Comparison of ENCODE assay signal across 9 mouse cellular contexts in genomic region chr7:134669474-134670311, GRCm38 (mm10). TPM values are rescaled to one million over a fixed set of nuclear protein-coding genes. Genes with fewer than 3 reads are reported as not detected.
DNase-seq lines count a peak whose midpoint lies in the region; ATAC-seq lines count a peak whose summit lies in the region.
"Had no signal": no experiment of that assay in that cellular context is flagged by ENCODE, and none has a peak within 500 bp of the region (broad histone marks: within the 10 kb centered on the region; RNA-seq: fewer than 3 reads in every experiment).

No protein-coding gene starts in this region.

- H3K4me3 ChIP-seq in heart, embryonic 15.5 days = peak overlapping the region; percentile 70
- H3K4me3 ChIP-seq in embryonic facial prominence, embryonic 14.5 days (ENCODE audit: low read depth, low read length) = peak overlapping the region; percentile 82
- H3K4me3 ChIP-seq in limb, embryonic 11.5 days (ENCODE audit: low read depth, low read length) = peak overlapping the region; percentile 65

- peak overlapping the region; percentile 77; the same call in 1 of the 2 replicates for H3K27ac ChIP-seq in heart, embryonic 15.5 days
- peak overlapping the region; percentile 94 for H3K27ac ChIP-seq in embryonic facial prominence, embryonic 14.5 days (replicated peaks; ENCODE audit: low read depth, low read length)
- H3K27ac ChIP-seq in limb, embryonic 11.5 days (replicated peaks; ENCODE audit: low read depth, low read length) = no peak overlapping the region

- DNase-seq in heart, postnatal 14 days = no peak
- DNase-seq in embryonic facial prominence, embryonic 14.5 days (ENCODE audit: low spot score) = no peak
- DNase-seq in limb, embryonic 11.5 days (ENCODE audit: low spot score) = peak; percentile 38
- no peak for DNase-seq in spleen, adult 12 weeks (ENCODE audit: low spot score)
- no peak for DNase-seq in cerebellum, postnatal 25 days
- no peak for DNase-seq in kidney, postnatal 25 days

- H3K9me3 ChIP-seq in heart, embryonic 15.5 days (replicated peaks) = no peaks in the 10 kb centered on the region
- no peaks in the 10 kb centered on the region for H3K9me3 ChIP-seq in embryonic facial prominence, embryonic 14.5 days (ENCODE audit: control insufficient read depth, low read length)
- H3K9me3 ChIP-seq in limb, embryonic 11.5 days (ENCODE audit: control insufficient read depth, low read length) = no peaks in the 10 kb centered on the region

- WGBS in heart, embryonic 15.5 days = 83% methylated on average over 14 of the region's 14 CpGs
- WGBS in embryonic facial prominence, embryonic 14.5 days = 83% methylated on average over 14 of the region's 14 CpGs
- 93% methylated on average over 14 of the region's 14 CpGs for WGBS in limb, embryonic 11.5 days

- H3K27me3 ChIP-seq in heart, embryonic 15.5 days = no peaks in the 10 kb centered on the region
- no peaks in the 10 kb centered on the region for H3K27me3 ChIP-seq in embryonic facial prominence, embryonic 14.5 days (replicated peaks; ENCODE audit: control insufficient read depth, insufficient read depth, low read length)
- no peaks in the 10 kb centered on the region for H3K27me3 ChIP-seq in limb, embryonic 11.5 days (ENCODE audit: control insufficient read depth, insufficient read depth, low read length)

- no peak for ATAC-seq in heart, embryonic 15.5 days (replicated peaks; ENCODE audit: insufficient number of reproducible peaks, insufficient read depth, low FRiP score, low read depth)
- no peak for ATAC-seq in embryonic facial prominence, embryonic 14.5 days (ENCODE audit: low read depth)
- ATAC-seq in limb, embryonic 11.5 days (ENCODE audit: insufficient number of reproducible peaks, low FRiP score, low TSS enrichment, low read depth) = peak; percentile 2; the same call in 1 of the 2 replicates
- 0 out of 2 replicates have a peak, but pooled peaks have one; percentile 34 for ATAC-seq in monocyte, adult 5-6 weeks (replicated peaks; ENCODE audit: insufficient number of reproducible peaks, low FRiP score, low TSS enrichment, poor library complexity, severe bottlenecking)

- H3K4me1 ChIP-seq in heart, embryonic 15.5 days (replicated peaks) = peaks cover 27% of the 10 kb centered on the region
- peaks cover 18% of the 10 kb centered on the region for H3K4me1 ChIP-seq in embryonic facial prominence, embryonic 14.5 days (ENCODE audit: control insufficient read depth, insufficient read depth, low read length)
- H3K4me1 ChIP-seq in limb, embryonic 11.5 days (ENCODE audit: control insufficient read depth, insufficient read depth, low read length) = peaks cover 10% of the 10 kb centered on the region

- H3K36me3 ChIP-seq in heart, embryonic 15.5 days = no peaks in the 10 kb centered on the region
- no peaks in the 10 kb centered on the region for H3K36me3 ChIP-seq in embryonic facial prominence, embryonic 14.5 days (ENCODE audit: control insufficient read depth, insufficient read depth, low read length)
- no peaks in the 10 kb centered on the region for H3K36me3 ChIP-seq in limb, embryonic 11.5 days (ENCODE audit: control insufficient read depth, insufficient read depth, low read length)
- H3K36me3 ChIP-seq: G1E had no signal

- H3K9ac ChIP-seq in heart, embryonic 15.5 days = peak overlapping the region; percentile 77
- H3K9ac ChIP-seq in embryonic facial prominence, embryonic 14.5 days (ENCODE audit: low read depth, low read length) = peak overlapping the region; percentile 95
- peak overlapping the region; percentile 97 for H3K9ac ChIP-seq in limb, embryonic 11.5 days (ENCODE audit: low read length)

- intact Hi-C loops in heart, postnatal 14 days (cut with DNase I) = no loop called here

- peak overlapping the region; percentile 81 for H3K4me2 ChIP-seq in heart, embryonic 15.5 days
- H3K4me2 ChIP-seq in embryonic facial prominence, embryonic 14.5 days (ENCODE audit: low read depth, low read length) = peak overlapping the region; percentile 63
- H3K4me2 ChIP-seq in limb, embryonic 11.5 days (ENCODE audit: low read depth, severe bottlenecking) = peak overlapping the region; percentile 52

RNA-seq across cellular contexts. Expression of gene Dock1, which starts 0.8 kb away (rescaled TPM):
- 18.3 and 21.4 TPM in 2 replicates for polyA plus RNA-seq in heart, embryonic 15.5 days (2015; fragmentation: Nextera tagmentation; extraction: Ambion mirVana)
- 10 to 100 TPM; 31.5 to 32.8 TPM for total RNA-seq in heart, postnatal 14 days (2021)
- polyA plus RNA-seq in embryonic facial prominence, embryonic 14.5 days (2014; fragmentation: Nextera tagmentation; extraction: Ambion mirVana) = 35.6 and 39.5 TPM in 2 replicates
- polyA plus RNA-seq in limb, embryonic 11.5 days (2014; fragmentation: Nextera tagmentation; extraction: Ambion mirVana) = 42.7 and 49.5 TPM in 2 replicates
- total RNA-seq in monocyte, adult 5-6 weeks (2017) = 12.0 to 19.6 TPM (median 16.4 TPM) in 3 replicates
- total RNA-seq: G1E had no signal
- polyA plus RNA-seq: G1E had no signal

Comparison
In these comparisons a context has a peak if more than half of its experiments do, and no peak if none do; other contexts are left out.
1. ATAC-seq: peak in limb, embryonic 11.5 days (single experiment) and monocyte, adult 5-6 weeks (single experiment); none in heart, embryonic 15.5 days (single experiment) and embryonic facial prominence, embryonic 14.5 days (single experiment).
2. Peak in every context shown above with its lines, with median percentiles within 50 percentile points of each other: H3K4me2 ChIP-seq, H3K4me3 ChIP-seq and H3K9ac ChIP-seq.